13 mouse cellular contexts compared by ENCODE assay signal in the genomic region with DNA sequence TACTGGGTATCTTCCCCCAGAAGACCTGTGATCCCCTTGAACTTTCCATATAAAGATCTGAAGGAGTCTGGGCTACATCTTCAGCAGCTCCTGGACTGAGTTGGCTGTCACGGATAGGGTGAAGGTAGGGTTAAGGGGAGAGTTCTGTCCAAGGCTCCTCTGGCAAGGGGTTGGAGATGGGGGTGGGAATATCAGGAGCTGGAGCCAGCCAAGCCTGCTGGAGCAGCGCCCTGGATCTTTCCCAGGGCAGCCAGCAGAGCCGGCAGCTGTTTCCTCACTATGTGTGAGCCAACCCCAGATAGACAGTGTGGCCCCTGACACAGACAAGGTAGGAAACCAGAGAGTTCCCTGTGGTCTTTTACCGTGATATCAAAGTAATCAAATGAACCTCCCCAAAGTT. TPM values are rescaled to one million over a fixed set of nuclear protein-coding genes. Genes with fewer than 3 reads are reported as not detected.
DNase-seq lines count a peak whose midpoint lies in the region; ATAC-seq lines count a peak whose summit lies in the region.
"Had no signal": no experiment of that assay in that cellular context is flagged by ENCODE, and none has a peak within 500 bp of the region (broad histone marks: within the 10 kb centered on the region; RNA-seq: fewer than 3 reads in every experiment).

No protein-coding gene starts in this region.

- ATAC-seq in hindbrain, embryonic 16.5 days, result peak; percentile 21; the same call in 1 of the 2 replicates
- no peak for ATAC-seq in hindbrain, embryonic 12.5 days (ENCODE audit: low FRiP score)
- ATAC-seq in inflammation-experienced regulatory T-cells, adult 6 months, result no peak

- peaks cover 8% of the 10 kb centered on the region; the same call in 1 of the 2 replicates for H3K27me3 ChIP-seq in hindbrain, embryonic 16.5 days (replicated peaks; ENCODE audit: control insufficient read depth, insufficient read depth, low read length)
- peaks cover 20% of the 10 kb centered on the region for H3K27me3 ChIP-seq in hindbrain, embryonic 12.5 days

- 49% methylated on average over 4 of the region's 4 CpGs for WGBS in hindbrain, embryonic 16.5 days
- WGBS in hindbrain, embryonic 12.5 days, result 74% methylated on average over 4 of the region's 4 CpGs

- no peak overlapping the region for H3K4me2 ChIP-seq in hindbrain, embryonic 16.5 days (ENCODE audit: low read length)
- no peak overlapping the region for H3K4me2 ChIP-seq in hindbrain, embryonic 12.5 days (replicated peaks)
- H3K4me2 ChIP-seq: heart, embryonic 13.5 days; liver, embryonic 15.5 days had no signal

- no peak overlapping the region for H3K9ac ChIP-seq in hindbrain, embryonic 16.5 days (ENCODE audit: low read depth, low read length)
- no peak overlapping the region for H3K9ac ChIP-seq in hindbrain, embryonic 12.5 days
- H3K9ac ChIP-seq: heart, embryonic 13.5 days; liver, embryonic 15.5 days had no signal

- H3K27ac ChIP-seq in hindbrain, embryonic 16.5 days (ENCODE audit: low read depth, low read length), result no peak overlapping the region
- H3K27ac ChIP-seq in hindbrain, embryonic 12.5 days, result no peak overlapping the region
- H3K27ac ChIP-seq: heart, embryonic 13.5 days; kidney, postnatal 0 days; liver, embryonic 15.5 days had no signal

- H3K4me1 ChIP-seq in hindbrain, embryonic 16.5 days (ENCODE audit: control insufficient read depth, insufficient read depth, low read depth, low read length), result peaks cover 1% of the 10 kb centered on the region
- peaks cover 11% of the 10 kb centered on the region for H3K4me1 ChIP-seq in hindbrain, embryonic 12.5 days
- H3K4me1 ChIP-seq: liver, embryonic 15.5 days had no signal

- no peaks in the 10 kb centered on the region for H3K36me3 ChIP-seq in hindbrain, embryonic 16.5 days (ENCODE audit: control insufficient read depth, insufficient read depth, low read length)
- H3K36me3 ChIP-seq in hindbrain, embryonic 12.5 days, result no peaks in the 10 kb centered on the region
- H3K36me3 ChIP-seq: heart, embryonic 13.5 days; liver, embryonic 15.5 days had no signal

- H3K4me3 ChIP-seq in hindbrain, embryonic 16.5 days (ENCODE audit: low read length), result no peak overlapping the region
- H3K4me3 ChIP-seq in hindbrain, embryonic 12.5 days, result no peak overlapping the region
- H3K4me3 ChIP-seq: heart, embryonic 13.5 days; liver, embryonic 15.5 days had no signal

- H3K9me3 ChIP-seq in hindbrain, embryonic 16.5 days (ENCODE audit: control insufficient read depth, low read length), result no peaks in the 10 kb centered on the region
- 0 out of 2 replicates have a peak, but pooled peaks cover 3% of the 10 kb centered on the region for H3K9me3 ChIP-seq in hindbrain, embryonic 12.5 days (replicated peaks)
- H3K9me3 ChIP-seq: heart, embryonic 13.5 days; liver, embryonic 15.5 days had no signal

- DNase-seq in ovary, adult 18-20 months (ENCODE audit: low spot score), result peak; percentile 25
- DNase-seq in ovary, postnatal 10 days (ENCODE audit: low spot score), result no peak
- DNase-seq in heart, adult 8-10 months (ENCODE audit: low spot score), result peak; percentile 47
- DNase-seq in lung, postnatal 36 days, result peak; percentile 24
- DNase-seq in left cerebral cortex, adult 8-10 months (ENCODE audit: low spot score in 2 of 2), result no peak
- DNase-seq: cerebellum, adult 8-10 months; thymus, postnatal 4 days had no signal

RNA-seq across cellular contexts. Expression of a gene that starts 4.6 kb away (rescaled TPM):
- 21.4 and 21.7 TPM in 2 replicates for polyA plus RNA-seq in hindbrain, embryonic 16.5 days (2015; fragmentation: Nextera tagmentation; extraction: Ambion mirVana)
- 38.8 and 46.5 TPM in 2 replicates for polyA plus RNA-seq in hindbrain, embryonic 12.5 days (2016; fragmentation: Nextera tagmentation; extraction: Ambion mirVana)
- total RNA-seq in heart, adult 8-10 months (2022), result 1 to 10 TPM; 3.2 to 3.6 (median 3.4) TPM
- not detected for polyA plus RNA-seq in inflammation-experienced regulatory T-cells, adult 6 months (2017; shearing (Covaris generic))
- 10 to 100 TPM; 31.0 to 37.3 (median 34.4) TPM for total RNA-seq in left cerebral cortex, adult 8-10 months (2022)

Comparison
In these comparisons a context has a peak if more than half of its experiments do, and no peak if none do; other contexts are left out.
1. DNase-seq: peak in ovary, adult 18-20 months (single experiment), heart, adult 8-10 months (single experiment) and lung, postnatal 36 days (single experiment); none in ovary, postnatal 10 days (single experiment) and left cerebral cortex, adult 8-10 months (0 of 2).
2. RNA of a gene that starts 4.6 kb away (polyA plus RNA-seq): 38.8 to 46.5 TPM in hindbrain, embryonic 12.5 days and 21.4 to 21.7 TPM in hindbrain, embryonic 16.5 days; not detected in inflammation-experienced regulatory T-cells, adult 6 months; every median in the first group is over 10 times any median in the second.